Mouse (Mus musculus) forebrain, embryonic 12.5 days (tissue): ENCODE measurements at regions not wholly inside any gene's neighbourhood (a gene's known extent, or its start where the extent isn't known, plus 50 kb on each side); places are given as distances from the start of the nearest gene placed in this dataset.

ENCODE experiments used
- ATAC-seq: fragments of 200-750 bp; cut with Nextera tagmentation; 2 replicates; pipeline ENCODE4 v1.8.0; 2017; ENCODE audit warnings: moderate TSS enrichment; ENCODE audit not compliant: low FRiP score
- H3K27ac ChIP-seq: fragments of 300-500 bp; sonication (generic); 2 replicates; pipeline ENCODE4 v1.5.1; 2016; ENCODE audit warnings: mild to moderate bottlenecking
- H3K27me3 ChIP-seq: fragments of 300-500 bp; sonication (generic); 2 replicates; pipeline ENCODE4 v1.6.1; 2016; ENCODE audit warnings: mild to moderate bottlenecking
- H3K36me3 ChIP-seq: fragments of 300-500 bp; sonication (generic); replicated peaks from 2 replicates; pipeline ENCODE4 v1.6.1; 2016; ENCODE audit warnings: mild to moderate bottlenecking
- H3K4me1 ChIP-seq: fragments of 300-500 bp; sonication (generic); 2 replicates; pipeline ENCODE4 v1.6.1; 2016
- H3K4me2 ChIP-seq: fragments of 300-500 bp; sonication (generic); 2 replicates; pipeline ENCODE4 v1.6.1; 2016; ENCODE audit warnings: mild to moderate bottlenecking, moderate library complexity
- H3K4me3 ChIP-seq: fragments of 300-500 bp; sonication (generic); replicated peaks from 2 replicates; pipeline ENCODE4 v1.5.1; 2016; ENCODE audit warnings: mild to moderate bottlenecking
- H3K9ac ChIP-seq: fragments of 300-500 bp; sonication (generic); 2 replicates; pipeline ENCODE4 v1.6.1; 2016; ENCODE audit warnings: mild to moderate bottlenecking
- H3K9me3 ChIP-seq: fragments of 300-500 bp; sonication (generic); 2 replicates; pipeline ENCODE4 v1.6.1; 2016
- WGBS: fragments of 180-500 bp; shearing (Covaris S2); methylation state at CpG from one replicate; pipeline ENCODE4 v1.1.7; 2016; 5-methylcytosine and 5-hydroxymethylcytosine counted together

GRCm38 (mm10) chr1:57684387-57685162, 89.4 kb upstream of the Spats2l start:
- Histone ChIP-seq H3K4me3 (no peak overlapping the region), H3K27me3 (no peaks in the 10 kb centered on the region), H3K36me3 (no peaks in the 10 kb centered on the region), H3K4me2 (no peak overlapping the region), H3K9ac (no peak overlapping the region), H3K9me3 (no peaks in the 10 kb centered on the region), H3K4me1 (no peaks in the 10 kb centered on the region), H3K27ac (no peak overlapping the region)
- 81% methylated on average over 14 of the region's 14 CpGs for WGBS
- no peak for ATAC-seq

- no peak for ATAC-seq
- Histone ChIP-seq H3K4me1 (no peaks in the 10 kb centered on the region), H3K36me3 (no peaks in the 10 kb centered on the region), H3K27me3 (no peaks in the 10 kb centered on the region), H3K4me2 (no peak overlapping the region), H3K4me3 (no peak overlapping the region), H3K9ac (no peak overlapping the region), H3K9me3 (0 out of 2 replicates have a peak, but pooled peaks cover 2% of the 10 kb centered on the region), H3K27ac (no peak overlapping the region)
These were observed 84.7 kb upstream of the Spats2l start for GRCm38 (mm10) chr1:57689253-57689652.

GRCm38 (mm10) chr1:57707906-57708305, 66.1 kb upstream of the Spats2l start:
- no peak overlapping the region for H3K4me3 ChIP-seq
- no peak for ATAC-seq
- H3K36me3 ChIP-seq: no peaks in the 10 kb centered on the region
- H3K9me3 ChIP-seq: no peaks in the 10 kb centered on the region
- no peak overlapping the region for H3K4me2 ChIP-seq
- H3K9ac ChIP-seq: no peak overlapping the region
- 89% methylated on average over 4 of the region's 4 CpGs for WGBS
- no peak overlapping the region for H3K27ac ChIP-seq
- H3K4me1 ChIP-seq: no peaks in the 10 kb centered on the region
- H3K27me3 ChIP-seq: no peaks in the 10 kb centered on the region

GRCm38 (mm10) chr1:57712916-57713503, 61.0 kb upstream of the Spats2l start:
- no peaks in the 10 kb centered on the region for H3K9me3 ChIP-seq
- no peak overlapping the region for H3K27ac ChIP-seq
- no peak overlapping the region for H3K9ac ChIP-seq
- 75% methylated on average over 5 of the region's 5 CpGs for WGBS
- ATAC-seq: no peak
- H3K27me3 ChIP-seq: no peaks in the 10 kb centered on the region
- H3K4me2 ChIP-seq: no peak overlapping the region
- no peak overlapping the region for H3K4me3 ChIP-seq
- no peaks in the 10 kb centered on the region for H3K36me3 ChIP-seq
- no peaks in the 10 kb centered on the region for H3K4me1 ChIP-seq

- Histone ChIP-seq H3K9me3 (no peaks in the 10 kb centered on the region), H3K27me3 (no peaks in the 10 kb centered on the region), H3K9ac (no peak overlapping the region), H3K4me3 (no peak overlapping the region), H3K4me1 (no peaks in the 10 kb centered on the region), H3K4me2 (no peak overlapping the region), H3K36me3 (no peaks in the 10 kb centered on the region), H3K27ac (no peak overlapping the region)
- 81% methylated on average over 5 of the region's 5 CpGs for whole genome bisulfite sequencing
- ATAC-seq: no peak
These were observed 56.7 kb upstream of the Spats2l start for GRCm38 (mm10) chr1:57717139-57717800.

GRCm38 (mm10) chr1:57718409-57718808, 55.6 kb upstream of the Spats2l start:
- Histone ChIP-seq H3K9me3 (no peaks in the 10 kb centered on the region), H3K9ac (no peak overlapping the region), H3K4me1 (no peaks in the 10 kb centered on the region), H3K4me2 (no peak overlapping the region), H3K4me3 (no peak overlapping the region), H3K36me3 (no peaks in the 10 kb centered on the region), H3K27ac (no peak overlapping the region), H3K27me3 (no peaks in the 10 kb centered on the region)
- 80% methylated on average over 7 of the region's 7 CpGs for WGBS
- ATAC-seq: no peak
